ENCODE assay signal across 14 mouse cellular contexts in the genomic region with DNA sequence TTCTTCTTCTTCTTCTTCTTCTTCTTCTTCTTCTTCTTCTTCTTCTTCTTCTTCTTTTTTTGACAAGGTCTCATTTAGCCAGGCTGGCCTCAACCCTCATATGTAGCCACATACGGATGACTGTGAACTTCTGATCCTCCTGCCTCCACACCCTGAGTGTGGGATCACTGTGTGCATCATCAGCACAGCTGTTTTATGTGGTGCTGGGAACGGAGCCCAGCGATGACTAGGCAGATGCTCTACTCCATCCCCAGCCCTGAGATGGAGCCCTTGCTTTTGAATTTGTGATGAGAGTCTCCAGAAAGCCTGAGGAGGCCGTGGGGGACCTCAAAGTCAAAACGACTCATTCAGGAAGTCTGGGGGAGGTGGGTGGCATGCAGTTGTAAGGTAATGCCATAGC.
"Had no signal": no experiment of that assay in that cellular context is flagged by ENCODE, and none has a peak within 500 bp of the region (broad histone marks: within the 10 kb centered on the region; RNA-seq: fewer than 3 reads in every experiment).

No protein-coding gene starts in this region.

- H3K4me2 ChIP-seq: neural tube, embryonic 12.5 days; neural tube, embryonic 13.5 days; neural tube, embryonic 15.5 days; stomach, embryonic 15.5 days had no signal

- H3K27me3 ChIP-seq: neural tube, embryonic 12.5 days; neural tube, embryonic 13.5 days; neural tube, embryonic 15.5 days had no signal

- H3K36me3 ChIP-seq: neural tube, embryonic 12.5 days; neural tube, embryonic 13.5 days; neural tube, embryonic 15.5 days; stomach, embryonic 15.5 days had no signal

- H3K4me3 ChIP-seq: neural tube, embryonic 12.5 days; neural tube, embryonic 13.5 days; neural tube, embryonic 15.5 days; stomach, embryonic 15.5 days had no signal

- DNase-seq: retina, postnatal 1 day; right cerebral cortex, adult 18-20 months; right cerebral cortex, postnatal 14 days; right cerebral cortex, postnatal 4 days; spleen, adult 18-20 months; thymus, adult 18-20 months; thymus, adult 2 months; thymus, postnatal 14 days; thymus, postnatal 25 days; thymus, postnatal 36 days had no signal
